30 mouse cellular contexts compared by ENCODE assay signal in genomic region chr19:27370174-27370573, GRCm38 (mm10). TPM values are rescaled to one million over a fixed set of nuclear protein-coding genes. Genes with fewer than 3 reads are reported as not detected.
A peak's percentile ranks its signal among the peaks of the same experiment; 100 is the strongest.
DNase-seq lines count a peak whose midpoint lies in the region; ATAC-seq and TF ChIP-seq lines count a peak whose summit lies in the region.
"Had no signal": no experiment of that assay in that cellular context is flagged by ENCODE, and none has a peak within 500 bp of the region (broad histone marks: within the 10 kb centered on the region; RNA-seq: fewer than 3 reads in every experiment).

No protein-coding gene starts in this region.

- peak; percentile 61 for DNase-seq in lung, embryonic 14.5 days
- DNase-seq in lung, postnatal 4 days: no peak
- no peak for DNase-seq in lung, postnatal 0 days (ENCODE audit: low spot score)
- DNase-seq in lung, adult 2 months: no peak
- DNase-seq in left cerebral cortex, adult 2 months (ENCODE audit: extremely low spot score in 1 of 2, low spot score in 2 of 2): no peak
- DNase-seq: B cell, adult 2 months; cerebellum, adult 11 months; cerebellum, adult 2 months; cerebellum, adult 9-11 months; cerebellum, postnatal 25 days; gastrocnemius, postnatal 25 days; heart, adult 2 months; heart, postnatal 14 days had no signal

- H3K9me3 ChIP-seq in lung, embryonic 14.5 days (ENCODE audit: low read depth, low read length): no peaks in the 10 kb centered on the region
- no peaks in the 10 kb centered on the region for H3K9me3 ChIP-seq in lung, postnatal 0 days (ENCODE audit: low read length)
- H3K9me3 ChIP-seq: embryonic facial prominence, embryonic 12.5 days; embryonic facial prominence, embryonic 15.5 days; forebrain, embryonic 12.5 days; forebrain, embryonic 15.5 days; G1E; heart, embryonic 10.5 days; heart, embryonic 13.5 days; hindbrain, embryonic 12.5 days; hindbrain, embryonic 15.5 days had no signal

- intact Hi-C loops in left cerebral cortex, adult 2 months (cut with DNase I): no loop called here

- no peak overlapping the region for H3K27ac ChIP-seq in lung, embryonic 14.5 days (ENCODE audit: low read depth)
- H3K27ac ChIP-seq in lung, postnatal 0 days (ENCODE audit: low read length): no peak overlapping the region
- peak overlapping the region; percentile 74 for H3K27ac ChIP-seq in embryonic fibroblast, embryonic 13.5 days (ENCODE audit: insufficient read depth, low read length)
- no peak overlapping the region for H3K27ac ChIP-seq in left cerebral cortex, adult 2 months
- H3K27ac ChIP-seq: embryonic facial prominence, embryonic 12.5 days; embryonic facial prominence, embryonic 15.5 days; forebrain, embryonic 12.5 days; forebrain, embryonic 15.5 days; heart, adult 2 months; heart, embryonic 10.5 days; heart, embryonic 13.5 days; hindbrain, embryonic 12.5 days; hindbrain, embryonic 15.5 days had no signal

- H3K27me3 ChIP-seq in lung, embryonic 14.5 days (ENCODE audit: insufficient read depth, low read length): no peaks in the 10 kb centered on the region
- no peaks in the 10 kb centered on the region for H3K27me3 ChIP-seq in lung, postnatal 0 days (replicated peaks; ENCODE audit: insufficient read depth, low read length)
- H3K27me3 ChIP-seq: CH12.LX; embryonic facial prominence, embryonic 12.5 days; forebrain, embryonic 12.5 days; forebrain, embryonic 15.5 days; heart, embryonic 13.5 days; hindbrain, embryonic 12.5 days; hindbrain, embryonic 15.5 days; Patski had no signal

- H3K4me1 ChIP-seq in lung, embryonic 14.5 days (ENCODE audit: insufficient read depth): no peaks in the 10 kb centered on the region
- no peaks in the 10 kb centered on the region for H3K4me1 ChIP-seq in lung, postnatal 0 days (ENCODE audit: insufficient read depth, low read depth, low read length)
- peaks cover 2% of the 10 kb centered on the region; the same call in 1 of the 2 replicates for H3K4me1 ChIP-seq in lung, adult 2 months (ENCODE audit: control insufficient read depth, insufficient read depth, low read length)
- no peaks in the 10 kb centered on the region for H3K4me1 ChIP-seq in embryonic fibroblast, embryonic 13.5 days (ENCODE audit: control insufficient read depth, insufficient read depth, low read length)
- H3K4me1 ChIP-seq: embryonic facial prominence, embryonic 12.5 days; embryonic facial prominence, embryonic 15.5 days; hindbrain, embryonic 12.5 days; hindbrain, embryonic 15.5 days had no signal

- TF ChIP-seq EP300 in lung, postnatal 0 days (IDR thresholded peaks at IDR 0.05): no peak

- no peaks in the 10 kb centered on the region for H3K36me3 ChIP-seq in lung, embryonic 14.5 days (ENCODE audit: insufficient read depth)
- no peaks in the 10 kb centered on the region for H3K36me3 ChIP-seq in lung, postnatal 0 days (ENCODE audit: insufficient read depth, low read length)
- H3K36me3 ChIP-seq: embryonic facial prominence, embryonic 12.5 days; embryonic facial prominence, embryonic 15.5 days; forebrain, embryonic 12.5 days; forebrain, embryonic 15.5 days; G1E; heart, embryonic 10.5 days; heart, embryonic 13.5 days; hindbrain, embryonic 12.5 days; hindbrain, embryonic 15.5 days had no signal

- WGBS in lung, embryonic 14.5 days: 64% methylated on average over 2 of the region's 2 CpGs
- 57% methylated on average over 2 of the region's 2 CpGs for WGBS in lung, postnatal 0 days
- WGBS in lung, adult 2 months: 71% methylated on average over 2 of the region's 2 CpGs

- H3K4me3 ChIP-seq in lung, embryonic 14.5 days (ENCODE audit: low read depth, low read length): no peak overlapping the region
- H3K4me3 ChIP-seq in lung, postnatal 0 days (ENCODE audit: low read depth, low read length): no peak overlapping the region
- H3K4me3 ChIP-seq in lung, adult 2 months (replicated peaks; ENCODE audit: extremely low read depth, low read depth, low read length): no peak overlapping the region
- H3K4me3 ChIP-seq in embryonic fibroblast, embryonic 13.5 days (ENCODE audit: insufficient read depth, low read length): no peak overlapping the region
- H3K4me3 ChIP-seq in left cerebral cortex, adult 2 months: no peak overlapping the region
- H3K4me3 ChIP-seq: embryonic facial prominence, embryonic 12.5 days; embryonic facial prominence, embryonic 15.5 days; erythroblast, embryonic 14.5 days; forebrain, embryonic 12.5 days; forebrain, embryonic 15.5 days; heart, adult 2 months; heart, embryonic 10.5 days; heart, embryonic 13.5 days; hindbrain, embryonic 12.5 days; hindbrain, embryonic 15.5 days had no signal

- no peak overlapping the region for H3K4me2 ChIP-seq in lung, embryonic 14.5 days
- H3K4me2 ChIP-seq in lung, postnatal 0 days (replicated peaks; ENCODE audit: low read depth, low read length): no peak overlapping the region
- H3K4me2 ChIP-seq: embryonic facial prominence, embryonic 12.5 days; embryonic facial prominence, embryonic 15.5 days; forebrain, embryonic 12.5 days; forebrain, embryonic 15.5 days; heart, embryonic 13.5 days; hindbrain, embryonic 12.5 days; hindbrain, embryonic 15.5 days had no signal

- TF ChIP-seq POLR2A in lung, adult 2 months (IDR thresholded peaks at IDR 0.05; ENCODE audit: borderline replicate concordance, extremely low read depth, low read depth, low read length): no peak
- TF ChIP-seq POLR2A in embryonic fibroblast, embryonic 13.5 days (IDR thresholded peaks at IDR 0.05; ENCODE audit: low read depth, low read length): no peak

- ATAC-seq in lung, embryonic 14.5 days (ENCODE audit: insufficient read depth): no peak; the same call in 1 of the 2 replicates
- peak; percentile 23; the same call in 1 of the 2 replicates for ATAC-seq in lung, postnatal 0 days
- ATAC-seq: forebrain, embryonic 15.5 days; Patski had no signal

- no peak for TF ChIP-seq CTCF in lung, embryonic 14.5 days (IDR thresholded peaks at IDR 0.05; ENCODE audit: low read depth)
- no peak for TF ChIP-seq CTCF in lung, postnatal 0 days (IDR thresholded peaks at IDR 0.05)
- TF ChIP-seq CTCF in lung, adult 2 months (IDR thresholded peaks at IDR 0.05; ENCODE audit: insufficient read depth, low read length): no peak
- TF ChIP-seq CTCF in embryonic fibroblast, embryonic 13.5 days (IDR thresholded peaks at IDR 0.05; ENCODE audit: borderline replicate concordance, insufficient read depth, low read length): no peak
- no peak for TF ChIP-seq CTCF in left cerebral cortex, adult 2 months (IDR thresholded peaks at IDR 0.05)

- H3K9ac ChIP-seq in lung, embryonic 14.5 days: no peak overlapping the region
- no peak overlapping the region for H3K9ac ChIP-seq in lung, postnatal 0 days (replicated peaks; ENCODE audit: low read depth)
- H3K9ac ChIP-seq: embryonic facial prominence, embryonic 12.5 days; embryonic facial prominence, embryonic 15.5 days; forebrain, embryonic 12.5 days; forebrain, embryonic 15.5 days; heart, embryonic 13.5 days; hindbrain, embryonic 12.5 days; hindbrain, embryonic 15.5 days had no signal

RNA-seq across cellular contexts. Expression of gene Kcnv2, which starts 47.8 kb away (rescaled TPM):
- not detected in 2 replicates for polyA plus RNA-seq in lung, embryonic 14.5 days (2014; fragmentation: Nextera tagmentation; extraction: Ambion mirVana)
- 0.02 TPM in 1 of 2 replicates, not detected in the other for polyA plus RNA-seq in lung, postnatal 0 days (2015; fragmentation: Nextera tagmentation; extraction: Ambion mirVana)
- polyA plus RNA-seq in lung, adult 2 months (2012; rRNA removed): 0.08 and 0.11 TPM in 2 replicates
- polyA plus RNA-seq in embryonic fibroblast, embryonic 13.5 days (2011; ENCODE audit: insufficient read length, low read depth, missing spikeins): not detected in 2 replicates
- not detected for total RNA-seq in left cerebral cortex, adult 2 months (2021)
- total RNA-seq: CH12.LX; common myeloid progenitor, adult 5-6 weeks; hematopoietic stem cell, adult 5-6 weeks had no signal
- polyA plus RNA-seq: adrenal gland, adult 2 months; embryonic facial prominence, embryonic 15.5 days; erythroblast, embryonic 14.5 days; forebrain, embryonic 12.5 days; G1E; gonadal fat pad, adult 2 months; Patski had no signal

RNA-seq across cellular contexts. Expression of gene Pum3, which starts 59.5 kb away (rescaled TPM):
- 83.2 and 87.0 TPM in 2 replicates for polyA plus RNA-seq in lung, embryonic 14.5 days (2014; fragmentation: Nextera tagmentation; extraction: Ambion mirVana)
- polyA plus RNA-seq in lung, postnatal 0 days (2015; fragmentation: Nextera tagmentation; extraction: Ambion mirVana): 41.1 and 47.9 TPM in 2 replicates
- 10.3 and 18.9 TPM in 2 replicates for polyA plus RNA-seq in lung, adult 2 months (2012; rRNA removed)
- 105 and 111 TPM in 2 replicates for polyA plus RNA-seq in embryonic fibroblast, embryonic 13.5 days (2011; ENCODE audit: insufficient read length, low read depth, missing spikeins)
- total RNA-seq in left cerebral cortex, adult 2 months (2021): 10 to 100 TPM; 54.5 to 57.6 TPM
